Mouse (Mus musculus): ENCODE data around the gene Atp6v1c2. TPM values are rescaled to one million over a fixed set of nuclear protein-coding genes. Genes with fewer than 3 reads are reported as not detected.

Gene Atp6v1c2
- total and polyA plus RNA-seq, 3 experiments, result 0.19 to 0.42 TPM; not detected in 1

- Histone ChIP-seq H3K27ac (ENCODE audit: insufficient read depth, low read depth) (no peak overlapping the region), H3K27me3 (replicated peaks) (no peaks in the 10 kb centered on the region), H3K9me3 (replicated peaks; ENCODE audit: low read length) (no peaks in the 10 kb centered on the region), H3K4me1 (ENCODE audit: control insufficient read depth in 1 of 2, insufficient read depth in 2 of 2) (no peaks in the 10 kb centered on the region), H3K36me3 (replicated peaks in 1 of 2; ENCODE audit: control insufficient read depth in 1 of 2, insufficient read depth in 1 of 2, low read length in 1 of 2) (peaks cover 12 to 40% of the 10 kb centered on the region in 2 experiments), H3K4me3 (replicated peaks in 1 of 3; ENCODE audit: low read depth in 2 of 3, low read length in 2 of 3, poor library complexity in 1 of 3) (no peak overlapping the region), H3K4me2 (ENCODE audit: insufficient read depth, low read depth, poor library complexity, severe bottlenecking) (no peak overlapping the region), H3K9ac (ENCODE audit: insufficient read depth, low read depth) (no peak overlapping the region), H3K79me2 (replicated peaks; ENCODE audit: control insufficient read depth, extremely low read depth, insufficient read depth, poor library complexity, severe bottlenecking) (no peaks in the 10 kb centered on the region)
- dilution Hi-C loops (cut with MboI; ENCODE audit: extremely low pct_ligation_motif_present, extremely low pct_unique_long_range_greater_than_20kb, low sequenced_read_pairs) (no loop called here), in situ Hi-C loops (cut with MboI; ENCODE audit: low pct_ligation_motif_present, low pct_unique_long_range_greater_than_20kb, low sequenced_read_pairs) (no loop called here)
- DNase-seq (ENCODE audit: extremely low read depth), result no peak
- TF ChIP-seq ZMIZ1 (IDR thresholded peaks at IDR 0.05; ENCODE audit: low read depth, low read length), result no peak
These were observed 40.7 kb downstream of the Atp6v1c2 start for GRCm38 (mm10) chr12:17288496-17288895.

GRCm38 (mm10) chr12:17273841-17274240, 55.3 kb downstream of the Atp6v1c2 start:
- in situ Hi-C loops (cut with MboI; ENCODE audit: low pct_ligation_motif_present, low pct_unique_long_range_greater_than_20kb, low sequenced_read_pairs) (loop anchor here (25.0 kb wide), 1 partner anchor 462 kb away; the partner anchor contains the start of genes E2f6 and Greb1), dilution Hi-C loops (cut with MboI; ENCODE audit: extremely low pct_ligation_motif_present, extremely low pct_unique_long_range_greater_than_20kb, low sequenced_read_pairs) (no loop called here)
- TF ChIP-seq ZKSCAN1 (IDR thresholded peaks at IDR 0.05; ENCODE audit: borderline replicate concordance, low read depth, low read length) (no peak), ZMIZ1 (IDR thresholded peaks at IDR 0.05; ENCODE audit: low read depth, low read length) (no peak), USF2 (conservative IDR thresholded peaks at IDR 0.05; ENCODE audit: low read depth, low read length) (no peak), EP300 (IDR thresholded peaks at IDR 0.05; ENCODE audit: low read length) (no peak), ZNF384 (IDR thresholded peaks at IDR 0.05; ENCODE audit: low read depth, low read length) (no peak), JUND (conservative IDR thresholded peaks at IDR 0.05; ENCODE audit: low read depth, low read length) (no peak), POLR2AphosphoS2 (IDR thresholded peaks at IDR 0.05; ENCODE audit: low read depth, low read length) (no peak), NELFE (IDR thresholded peaks at IDR 0.05; ENCODE audit: low read depth, low read length) (no peak), ELF1 (IDR thresholded peaks at IDR 0.05; ENCODE audit: low read depth, low read length) (no peak), USF1 (IDR thresholded peaks at IDR 0.05; ENCODE audit: low read depth, low read length) (no peak), BHLHE40 (IDR thresholded peaks at IDR 0.05; ENCODE audit: low read depth, low read length) (no peak), ETS1 (conservative IDR thresholded peaks at IDR 0.05; ENCODE audit: low read depth, low read length) (no peak), SMC3 (IDR thresholded peaks at IDR 0.05; ENCODE audit: low read depth, low read length) (no peak), MYC (IDR thresholded peaks at IDR 0.05; ENCODE audit: low read depth, low read length) (no peak), RAD21 (IDR thresholded peaks at IDR 0.05; ENCODE audit: low read depth, low read length) (no peak), CHD1 (IDR thresholded peaks at IDR 0.05; ENCODE audit: low read depth, low read length) (no peak)
- no peak overlapping the region for H3K4me2 ChIP-seq (ENCODE audit: insufficient read depth, low read depth, poor library complexity, severe bottlenecking)
- peaks cover 11 to 35% of the 10 kb centered on the region in 2 experiments for H3K4me1 ChIP-seq (ENCODE audit: control insufficient read depth in 1 of 2, insufficient read depth in 2 of 2)
- H3K79me2 ChIP-seq (replicated peaks; ENCODE audit: control insufficient read depth, extremely low read depth, insufficient read depth, poor library complexity, severe bottlenecking), result peaks cover 38% of the 10 kb centered on the region
- H3K36me3 ChIP-seq (replicated peaks in 1 of 2; ENCODE audit: control insufficient read depth in 1 of 2, insufficient read depth in 1 of 2, low read length in 1 of 2), result peaks cover 75 to 96% of the 10 kb centered on the region in 2 experiments
- H3K9me3 ChIP-seq (replicated peaks; ENCODE audit: low read length), result no peaks in the 10 kb centered on the region
- no peak overlapping the region for H3K9ac ChIP-seq (ENCODE audit: insufficient read depth, low read depth)
- no peak overlapping the region for H3K4me3 ChIP-seq (replicated peaks in 1 of 3; ENCODE audit: low read depth in 2 of 3, low read length in 2 of 3, poor library complexity in 1 of 3)
- H3K27me3 ChIP-seq (replicated peaks), result no peaks in the 10 kb centered on the region
- no peak for DNase-seq (ENCODE audit: extremely low read depth)
- H3K27ac ChIP-seq (ENCODE audit: insufficient read depth, low read depth), result no peak overlapping the region

All from CH12.LX (cell line).